Mouse (Mus musculus): Measurements from ENCODE around the gene Pdlim7.

Pdlim7 gene

GRCm38 (mm10) chr13:55486916-55487577, 26.4 kb downstream of the Pdlim7 start:
- DNase-seq (ENCODE audit: extremely low read depth, low read depth, low spot score) = no peak

DNA sequence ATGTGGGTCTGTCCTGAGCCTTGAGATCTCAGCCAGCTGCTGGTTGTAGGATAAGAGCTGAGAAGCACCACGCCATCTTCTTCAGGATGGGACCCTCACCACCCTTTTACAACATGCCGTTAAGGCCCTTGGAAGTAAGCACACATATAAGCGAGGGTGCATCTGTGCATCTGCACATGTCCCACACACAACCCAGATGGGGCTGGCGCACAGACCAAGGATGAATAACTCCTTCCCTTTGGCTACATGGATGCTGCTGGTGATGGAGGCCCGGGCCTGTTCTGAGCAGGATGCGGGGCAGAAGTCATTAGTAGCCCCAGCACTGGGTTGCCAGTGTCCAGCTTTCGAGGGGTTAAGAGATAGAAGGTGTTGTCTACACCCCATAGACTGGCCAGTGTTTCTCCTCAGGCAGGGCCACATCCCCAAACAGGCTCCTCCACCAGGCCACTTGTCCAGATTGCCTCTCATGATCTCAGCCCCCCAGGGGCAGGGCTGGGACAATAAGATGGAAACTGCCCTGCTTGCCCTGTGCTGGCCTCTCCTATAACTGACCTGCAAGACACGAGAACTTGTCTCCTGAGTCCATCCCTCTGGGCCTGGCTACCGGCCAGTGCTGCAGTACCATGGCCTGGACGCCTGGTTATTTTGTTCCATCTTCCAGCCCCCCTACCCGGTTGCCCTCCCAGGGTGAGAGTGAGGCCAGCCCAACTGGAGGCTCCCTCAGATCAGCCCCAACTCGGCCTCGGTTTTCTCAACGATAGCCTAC, 27.3 kb downstream of the Pdlim7 start:
- DNase-seq (ENCODE audit: extremely low read depth, low read depth, low spot score) = no peak

DNA sequence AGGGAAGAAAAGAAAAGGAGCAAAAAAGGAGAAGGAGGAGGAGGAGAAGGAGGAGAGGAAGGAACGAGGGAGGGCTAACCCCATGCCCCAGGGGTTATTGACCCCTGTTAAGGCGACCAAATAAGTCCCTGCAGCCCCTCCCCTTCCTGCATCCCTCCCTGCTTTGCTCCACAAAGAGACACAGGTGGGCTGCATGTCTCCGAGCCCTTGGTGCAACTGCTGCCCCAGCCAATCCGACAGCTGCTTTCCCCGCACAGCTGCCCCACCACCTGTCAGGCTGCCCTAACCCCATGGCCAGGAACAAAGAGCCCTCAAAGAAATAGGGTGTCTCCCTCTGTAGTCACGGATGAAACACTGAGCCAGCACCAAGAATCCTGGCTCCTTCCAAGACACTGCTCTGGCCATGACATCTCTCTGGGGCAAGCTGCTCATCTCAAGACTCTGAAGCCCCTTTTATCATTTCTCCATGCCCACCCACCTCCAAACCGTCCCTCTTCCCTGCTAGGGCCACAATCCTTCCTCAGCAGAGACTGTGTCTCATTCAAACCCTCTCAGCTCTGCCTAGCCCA, 28.9 kb downstream of the Pdlim7 start:
- DNase-seq (ENCODE audit: extremely low read depth, low read depth, low spot score) = no peak

- DNase-seq (ENCODE audit: extremely low read depth, low read depth, low spot score) = no peak
Observed at GRCm38 (mm10) chr13:55483593-55483992, 29.9 kb downstream of the Pdlim7 start.

DNA sequence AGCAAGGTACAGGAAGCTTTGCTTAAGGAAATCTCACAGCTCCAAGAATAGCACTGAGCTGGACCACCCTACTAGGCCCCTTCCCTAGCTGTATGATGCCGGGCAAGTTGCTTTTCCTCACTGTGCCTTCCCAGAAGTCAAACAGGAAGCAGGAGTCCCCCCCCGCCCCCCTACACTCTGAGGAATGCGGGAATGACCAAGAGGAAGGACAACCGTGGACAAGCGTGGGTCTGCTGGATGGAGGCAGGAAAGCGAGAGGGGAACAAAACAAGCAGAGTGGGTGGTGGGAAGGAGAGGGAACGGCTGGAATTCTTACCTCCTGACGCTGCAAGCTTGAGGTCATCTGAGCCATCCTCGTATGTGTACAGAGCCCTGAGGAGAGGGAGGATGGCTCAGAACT, 30.4 kb downstream of the Pdlim7 start:
- DNase-seq (ENCODE audit: extremely low read depth, low read depth, low spot score) = no peak

DNA sequence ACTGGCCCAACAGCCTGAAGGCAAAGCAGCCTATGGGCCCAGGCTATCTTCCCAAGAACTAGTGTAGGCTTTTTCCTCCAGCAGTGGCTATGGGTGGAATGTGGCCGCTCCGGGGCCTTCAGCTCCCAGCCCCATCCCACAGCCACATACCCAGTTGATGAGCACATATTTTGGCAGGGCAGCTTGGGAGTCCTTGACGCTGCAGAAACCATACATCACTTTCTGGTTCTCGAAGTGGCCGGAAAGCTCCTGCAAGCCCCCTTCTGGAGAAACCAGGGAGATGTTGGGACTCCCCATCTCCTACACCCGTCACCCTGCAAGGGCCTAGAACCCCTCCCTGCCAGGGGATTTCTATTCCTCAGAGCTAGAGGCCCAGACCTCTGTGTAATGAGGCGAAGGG, 30.9 kb downstream of the Pdlim7 start:
- no peak for DNase-seq (ENCODE audit: extremely low read depth, low read depth, low spot score)

- no peak for DNase-seq (ENCODE audit: extremely low read depth, low read depth, low spot score)
Observed at GRCm38 (mm10) chr13:55479929-55480328, 33.5 kb downstream of the Pdlim7 start.

DNA sequence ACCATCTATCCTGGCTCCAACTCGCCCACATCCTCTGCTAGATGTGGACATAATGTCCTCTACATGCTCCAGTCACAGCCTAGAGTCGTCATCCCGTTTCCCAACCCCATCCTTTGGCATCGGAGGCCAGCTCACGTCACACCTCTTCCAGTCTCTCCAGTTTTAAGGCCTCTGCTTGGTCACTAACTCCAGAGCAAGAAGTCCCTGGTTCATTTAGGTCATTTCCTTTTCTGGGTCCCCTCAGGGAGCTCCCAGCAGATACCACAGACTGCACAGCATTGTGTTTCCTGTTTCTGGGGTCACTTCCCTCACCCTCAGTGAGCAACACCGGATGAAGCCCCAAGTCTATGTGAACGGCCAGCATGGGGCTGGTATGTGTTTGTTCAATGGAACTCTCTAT, 34.5 kb downstream of the Pdlim7 start:
- no peak for DNase-seq (ENCODE audit: extremely low read depth, low read depth, low spot score)

DNA sequence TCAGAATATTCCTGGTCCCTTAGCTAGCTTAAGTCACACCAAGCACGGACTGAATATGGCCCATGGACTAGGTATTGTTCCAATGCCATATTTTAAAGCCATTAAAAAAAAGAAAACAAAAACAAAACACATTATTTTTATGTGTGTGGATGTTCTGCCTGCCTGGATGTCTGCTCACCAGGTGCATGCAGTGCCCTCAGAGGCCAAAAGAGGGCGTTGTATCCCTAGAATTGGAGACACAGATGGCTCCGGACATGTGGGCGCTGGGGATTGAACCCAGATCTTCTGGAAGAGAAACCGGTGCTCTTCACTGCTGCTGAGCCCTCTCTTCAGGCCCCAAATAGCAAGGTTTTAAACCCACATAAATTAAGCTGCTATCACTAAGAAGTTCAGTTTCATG, 35.4 kb downstream of the Pdlim7 start:
- no peak for DNase-seq (ENCODE audit: extremely low read depth, low read depth, low spot score)

- DNase-seq (ENCODE audit: extremely low read depth, low read depth, low spot score) = no peak
Observed at GRCm38 (mm10) chr13:55477492-55477891, 36.0 kb downstream of the Pdlim7 start.

- DNase-seq (ENCODE audit: extremely low read depth, low read depth, low spot score) = no peak
Observed at GRCm38 (mm10) chr13:55476256-55476655, 37.2 kb downstream of the Pdlim7 start.

- DNase-seq (ENCODE audit: extremely low read depth, low read depth, low spot score) = no peak
Observed at GRCm38 (mm10) chr13:55475750-55476149, 37.7 kb downstream of the Pdlim7 start.

DNA sequence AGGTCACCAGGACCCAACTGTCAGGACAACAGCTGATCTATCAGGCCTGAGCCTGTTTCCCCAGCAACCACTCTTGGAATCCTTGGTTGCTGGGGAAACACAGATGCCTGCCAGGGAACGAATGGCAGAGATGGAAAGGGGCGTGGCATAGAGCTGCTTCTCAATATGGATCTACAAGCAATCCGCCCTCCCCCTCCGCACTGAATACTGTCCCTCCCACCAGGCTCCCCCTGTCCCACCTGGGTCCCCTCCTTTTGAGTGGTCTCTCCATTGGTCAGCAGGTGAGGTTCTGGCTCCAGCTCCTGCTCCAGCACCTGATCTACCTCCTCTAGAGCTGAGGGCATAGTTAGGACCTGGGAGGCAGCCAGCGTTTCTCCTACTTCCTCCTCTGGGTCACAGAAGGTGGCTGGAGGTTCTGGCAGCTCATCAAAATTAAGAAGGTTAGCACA, 38.8 kb downstream of the Pdlim7 start:
- no peak for DNase-seq (ENCODE audit: extremely low read depth, low read depth, low spot score)

DNA sequence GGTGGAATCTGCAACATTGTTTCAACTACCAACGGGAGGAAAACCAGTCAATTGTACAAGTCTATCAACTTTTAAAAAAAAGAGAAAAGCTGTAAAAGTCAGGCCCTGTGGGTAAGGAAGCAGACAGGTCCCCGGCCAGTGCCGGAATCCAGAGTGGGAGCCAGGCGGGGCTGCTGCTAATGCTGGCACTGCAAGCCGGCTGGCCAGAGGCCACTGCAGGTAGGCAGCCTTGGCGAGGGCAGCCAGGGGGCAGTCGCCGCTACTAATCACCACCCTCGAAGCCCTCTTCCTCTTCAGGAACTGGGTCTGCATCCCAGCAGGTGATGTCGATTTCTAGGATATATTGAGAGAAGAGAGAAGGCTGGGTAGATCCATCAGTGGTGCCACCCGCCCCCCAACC, 39.5 kb downstream of the Pdlim7 start:
- no peak for DNase-seq (ENCODE audit: extremely low read depth, low read depth, low spot score)

DNA sequence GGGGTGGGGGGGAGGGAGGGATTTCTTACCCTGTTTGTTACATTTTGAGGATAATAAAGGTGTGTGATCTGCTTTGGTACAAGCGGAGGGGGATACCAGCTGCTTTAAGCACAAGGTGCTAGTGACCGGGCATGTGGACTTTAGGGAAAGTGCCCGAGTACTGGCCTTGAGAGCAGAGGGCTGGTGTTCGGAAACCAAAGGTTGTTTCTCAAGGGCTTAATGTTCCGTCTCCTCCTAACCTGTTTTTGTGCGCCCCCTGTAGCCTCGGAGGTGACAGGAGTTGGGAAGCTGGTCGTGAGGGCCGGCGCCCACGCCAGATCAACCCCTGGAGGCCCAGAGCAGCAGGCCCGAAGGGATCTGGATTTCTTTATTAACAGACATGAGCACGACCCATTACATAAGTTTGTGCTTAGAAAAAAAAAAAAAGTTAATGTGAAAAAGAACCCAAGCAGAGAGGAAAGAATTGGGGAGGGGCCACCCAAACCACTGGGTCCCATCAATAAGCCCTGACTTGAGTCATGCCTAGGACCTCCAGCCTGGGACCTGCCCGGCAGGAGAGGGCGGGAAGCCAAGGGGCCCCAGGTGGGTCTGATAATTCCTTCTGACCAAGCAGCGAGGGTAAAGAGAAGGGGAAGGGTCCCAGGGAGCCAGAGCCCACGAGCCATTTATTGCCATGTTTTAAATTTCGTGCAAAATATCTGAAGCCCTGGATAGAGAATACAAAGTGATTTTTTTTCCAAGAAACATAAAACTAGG, 40.2 kb downstream of the Pdlim7 start:
- no peak for DNase-seq (ENCODE audit: extremely low read depth, low read depth, low spot score)

DNA sequence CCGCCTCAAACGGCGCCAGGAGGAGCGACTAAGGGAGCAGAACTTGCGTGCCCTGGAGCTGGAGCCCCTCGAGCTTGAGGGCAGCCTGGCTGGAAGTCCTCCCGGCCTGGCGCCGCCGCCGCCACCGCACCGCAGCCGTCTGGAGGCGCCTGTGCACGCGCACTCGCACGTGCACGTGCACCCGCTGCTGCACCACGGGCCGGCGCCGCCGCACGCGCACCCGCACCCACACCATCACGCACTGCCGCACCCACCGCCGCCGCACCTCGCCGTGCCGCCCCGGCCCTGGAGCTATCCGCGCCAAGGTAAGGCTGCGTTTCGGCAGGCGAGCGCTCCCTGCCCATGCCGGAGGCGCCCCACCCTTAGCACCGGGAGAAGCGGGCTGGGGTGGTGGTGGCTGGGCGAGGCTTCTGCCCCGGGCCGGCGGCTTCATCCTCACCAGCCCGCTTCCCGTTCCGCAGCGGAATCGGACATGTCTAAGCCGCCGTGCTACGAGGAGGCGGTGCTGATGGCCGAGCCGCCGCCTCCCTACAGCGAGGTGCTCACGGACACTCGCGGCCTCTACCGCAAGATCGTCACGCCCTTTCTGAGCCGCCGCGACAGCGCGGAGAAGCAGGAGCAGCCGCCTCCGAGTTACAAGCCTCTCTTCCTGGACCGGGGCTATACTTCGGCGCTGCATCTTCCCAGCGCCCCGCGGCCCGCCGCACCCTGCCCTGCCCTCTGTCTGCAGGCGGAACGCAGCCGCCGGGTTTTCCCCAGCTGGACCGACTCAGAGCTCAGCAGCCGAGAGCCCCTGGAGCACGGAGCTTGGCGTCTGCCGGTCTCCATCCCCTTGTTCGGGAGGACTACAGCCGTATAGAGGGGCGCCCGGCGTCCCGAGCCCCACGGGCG, 41.1 kb downstream of the Pdlim7 start:
- no peak for DNase-seq (ENCODE audit: extremely low read depth, low read depth, low spot score)

- no peak for DNase-seq (ENCODE audit: extremely low read depth, low read depth, low spot score)
Observed at GRCm38 (mm10) chr13:55471819-55472131, 41.7 kb downstream of the Pdlim7 start.

- no peak for DNase-seq (ENCODE audit: extremely low read depth, low read depth, low spot score)
Observed at GRCm38 (mm10) chr13:55471156-55471818, 42.2 kb downstream of the Pdlim7 start.

- no peak for DNase-seq (ENCODE audit: extremely low read depth, low read depth, low spot score)
Observed at GRCm38 (mm10) chr13:55470372-55470771, 43.1 kb downstream of the Pdlim7 start.

Measured in fat pad, adult 2 months (tissue).